Mouse (Mus musculus) liver (tissue): ENCODE measurements around the gene Neurl1b.

ENCODE experiments used
- DNase-seq: peaks from one replicate; pipeline ENCODE4 v3.0.0-alpha.2; 2020; ENCODE audit warnings: mixed read lengths

Gene Neurl1b

DNA sequence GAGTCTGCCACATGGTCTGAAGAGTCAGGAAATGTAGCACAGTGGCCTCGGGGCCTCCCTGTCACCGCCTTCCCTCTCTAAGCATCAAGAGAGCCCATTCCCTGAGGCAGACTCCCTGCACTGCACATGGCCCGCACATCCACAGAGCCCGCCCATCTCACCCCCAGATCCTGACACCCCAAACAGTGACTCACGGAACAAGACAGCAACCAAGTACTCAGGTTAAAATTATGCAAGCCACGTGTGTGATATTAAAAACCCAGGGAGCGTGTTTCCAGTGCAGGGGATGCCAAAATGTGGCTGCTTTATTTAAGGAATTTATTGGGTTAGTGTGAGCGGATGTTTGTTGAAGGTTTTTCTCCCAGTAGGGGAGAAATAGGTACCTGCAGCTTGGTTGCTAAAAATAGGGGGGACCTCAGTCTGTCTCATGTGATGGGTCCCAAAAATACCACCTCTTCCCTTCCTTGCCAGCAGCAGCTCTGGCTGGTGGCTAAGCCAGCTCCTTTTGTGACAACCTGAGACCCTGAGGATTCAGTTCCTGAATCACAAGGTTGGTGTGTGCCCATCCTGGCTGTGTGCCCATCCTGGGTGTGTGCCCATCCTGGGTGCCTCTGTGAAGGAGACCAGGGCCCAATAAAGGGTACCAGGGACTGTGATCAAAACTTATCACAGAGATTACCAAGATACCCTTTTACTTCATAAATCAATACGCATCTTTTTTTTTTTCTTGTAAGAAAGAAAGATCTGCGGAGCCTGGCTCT, 9.1 kb upstream of the Neurl1b start:
- no peak for DNase-seq

DNA sequence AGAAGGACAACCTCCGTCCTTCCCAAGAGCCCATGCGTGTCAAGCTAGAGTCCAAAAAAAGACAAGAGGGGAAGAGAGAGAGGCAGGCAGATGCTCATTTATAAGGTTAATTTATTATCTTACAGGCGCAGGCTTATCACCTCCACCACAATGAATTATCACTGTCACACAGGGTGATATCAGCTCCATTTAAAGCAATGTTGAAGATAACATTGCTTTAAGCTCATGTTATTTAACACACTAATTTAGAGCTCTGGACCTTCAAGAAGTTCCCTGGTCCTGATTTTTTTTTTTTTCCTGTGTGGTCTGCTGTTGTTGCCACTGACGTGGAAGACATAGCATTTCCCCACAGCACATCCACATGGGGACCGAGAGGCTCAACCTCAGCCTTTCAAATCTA, 1.7 kb upstream of the Neurl1b start:
- DNase-seq = no peak

DNA sequence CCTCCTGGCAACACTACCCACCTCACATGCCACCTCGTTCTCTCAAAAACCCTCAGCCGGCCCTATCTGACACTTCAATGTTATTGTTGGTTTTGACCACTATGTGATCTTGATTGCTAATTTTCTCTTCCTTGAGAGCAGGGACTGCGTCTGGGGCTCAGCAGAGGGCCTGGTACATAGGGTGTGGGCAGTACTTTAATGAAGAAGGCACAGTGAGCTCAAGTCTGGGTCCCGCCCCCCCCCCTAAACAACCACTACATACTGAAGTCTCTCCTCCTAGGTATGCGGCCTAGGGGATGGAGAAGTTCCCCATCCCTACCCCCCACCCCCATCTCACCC, 476 bp upstream of the Neurl1b start:
- no peak for DNase-seq

DNA sequence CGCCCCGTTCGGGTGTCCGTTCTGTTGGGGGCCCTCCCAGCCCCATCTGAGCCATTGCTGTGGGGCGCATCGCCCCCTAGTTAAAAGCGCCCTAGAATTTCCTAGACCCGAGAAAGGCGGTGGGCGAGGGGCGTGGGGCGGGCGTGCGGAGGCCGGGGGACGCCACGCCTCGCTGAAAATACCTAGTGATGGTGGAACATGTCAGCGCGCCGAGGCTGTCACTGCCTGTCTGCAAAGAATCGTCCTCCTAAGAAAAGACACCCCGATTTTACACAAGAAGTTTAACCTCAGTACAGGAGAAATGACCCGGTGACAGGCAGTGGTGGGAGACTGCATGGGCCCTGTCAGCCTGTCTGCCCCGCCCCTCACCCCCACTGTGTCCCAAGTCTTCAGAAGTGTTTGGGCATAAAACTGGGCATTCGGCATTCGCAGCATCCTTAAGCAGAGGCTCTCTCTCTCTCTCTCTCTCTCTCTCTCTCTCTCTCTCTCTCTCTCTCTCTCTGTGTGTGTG, 781 bp downstream of the Neurl1b start:
- DNase-seq = no peak

DNA sequence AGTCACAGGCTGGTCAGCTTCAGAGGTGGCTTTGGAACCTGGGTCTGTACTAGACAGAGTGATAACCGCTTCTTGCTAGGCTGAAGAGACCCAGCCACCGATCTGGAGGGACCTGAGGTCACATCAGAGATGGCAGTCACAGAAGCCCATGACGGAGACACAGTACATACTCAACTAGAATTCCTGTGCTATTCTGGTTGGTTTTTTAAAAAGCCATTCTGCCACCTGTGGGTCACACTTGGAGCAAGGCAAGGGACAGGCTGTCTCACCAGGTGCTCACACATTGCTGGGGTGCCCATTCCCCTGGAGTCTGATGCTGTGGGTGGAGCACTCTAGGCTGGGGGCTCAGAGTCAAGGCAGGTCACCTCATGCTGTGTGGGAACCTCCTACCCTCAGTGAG, 1.5 kb downstream of the Neurl1b start:
- DNase-seq = no peak

DNA sequence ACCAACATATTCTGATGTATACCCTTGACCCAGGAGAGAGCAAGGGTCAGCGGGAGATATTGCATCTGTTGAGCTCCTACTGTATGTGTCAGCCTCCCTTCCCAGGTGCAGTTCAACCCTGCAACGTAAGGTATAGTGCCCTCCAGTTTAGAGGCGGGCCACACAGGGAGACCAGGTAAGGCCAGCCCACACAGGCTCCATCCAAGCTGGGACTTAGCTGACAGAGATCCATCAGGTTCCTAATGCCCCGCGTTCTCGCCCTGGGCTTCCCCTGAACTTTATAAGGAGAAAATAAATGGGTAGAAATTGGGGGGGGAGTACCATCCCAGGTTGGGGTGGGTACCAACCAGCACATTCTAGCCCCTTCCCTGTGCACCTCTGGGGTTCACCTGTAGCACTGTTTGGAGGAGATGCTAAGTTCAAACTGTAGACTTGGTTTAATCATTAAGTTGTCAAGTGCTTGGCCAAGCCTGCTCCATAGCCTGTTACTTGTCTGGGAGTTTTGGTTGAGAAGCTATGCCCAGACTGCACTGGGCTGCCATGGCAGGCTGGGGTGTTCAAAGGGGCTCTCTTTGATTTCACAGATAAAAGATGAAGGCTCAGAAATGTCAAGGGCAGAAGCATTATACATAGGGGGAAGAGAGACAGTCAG, 3.3 kb downstream of the Neurl1b start:
- DNase-seq = no peak

DNA sequence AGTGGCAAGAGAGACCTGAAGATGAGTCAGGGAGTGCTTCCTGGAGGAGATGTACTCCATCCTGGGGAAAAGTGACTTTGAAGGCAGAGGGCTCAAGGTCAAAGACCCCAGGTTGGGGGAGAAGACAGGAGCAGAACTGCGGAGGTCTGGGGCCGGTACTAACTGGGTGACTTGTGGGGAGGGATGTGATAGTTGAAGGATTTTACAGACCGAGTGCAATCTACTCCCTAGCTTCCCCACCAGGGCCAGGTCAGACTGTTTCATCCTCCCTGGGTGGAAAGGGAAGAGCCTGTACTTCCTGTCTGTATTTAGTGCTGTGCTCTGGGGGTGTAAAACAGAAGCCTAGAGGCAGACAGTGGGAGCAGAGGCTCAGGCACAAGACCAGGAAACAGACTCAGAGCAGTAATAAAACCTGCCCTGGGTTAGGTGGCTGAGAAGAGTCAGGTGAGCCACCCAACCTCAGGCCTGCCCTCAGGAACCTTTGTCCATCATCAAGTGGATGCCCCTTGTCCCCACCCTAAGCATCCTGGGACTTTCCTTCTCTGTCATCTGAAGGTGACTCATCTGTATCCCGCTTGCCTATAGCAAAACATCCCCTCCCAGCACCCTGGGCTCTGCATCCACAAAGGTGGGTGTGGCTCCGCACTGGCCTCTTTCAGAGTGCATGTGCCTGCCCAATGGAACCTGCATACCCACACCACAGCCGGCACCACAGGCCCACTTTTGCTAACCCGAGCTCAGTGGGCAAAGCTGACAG, 6.0 kb downstream of the Neurl1b start:
- no peak for DNase-seq

DNA sequence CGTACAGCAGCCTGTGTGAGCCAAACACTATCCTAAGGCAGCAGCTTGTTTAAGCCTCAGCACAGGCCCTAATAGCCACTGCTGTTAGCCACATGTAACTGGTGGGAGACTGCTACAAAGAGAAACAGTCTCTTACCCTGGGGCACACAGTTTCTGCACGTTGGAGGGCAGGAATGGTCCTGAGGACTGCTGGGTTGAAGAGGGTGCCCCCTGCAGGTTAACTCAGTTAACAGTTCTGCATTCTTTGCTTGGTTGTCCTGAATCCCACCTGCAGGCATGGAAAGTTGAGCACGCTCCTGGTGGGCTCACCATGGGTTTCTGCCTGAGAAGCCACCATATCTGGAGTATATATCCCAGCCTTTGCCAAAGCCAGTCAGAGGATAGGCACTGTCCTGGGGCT, 6.9 kb downstream of the Neurl1b start:
- DNase-seq = no peak

DNA sequence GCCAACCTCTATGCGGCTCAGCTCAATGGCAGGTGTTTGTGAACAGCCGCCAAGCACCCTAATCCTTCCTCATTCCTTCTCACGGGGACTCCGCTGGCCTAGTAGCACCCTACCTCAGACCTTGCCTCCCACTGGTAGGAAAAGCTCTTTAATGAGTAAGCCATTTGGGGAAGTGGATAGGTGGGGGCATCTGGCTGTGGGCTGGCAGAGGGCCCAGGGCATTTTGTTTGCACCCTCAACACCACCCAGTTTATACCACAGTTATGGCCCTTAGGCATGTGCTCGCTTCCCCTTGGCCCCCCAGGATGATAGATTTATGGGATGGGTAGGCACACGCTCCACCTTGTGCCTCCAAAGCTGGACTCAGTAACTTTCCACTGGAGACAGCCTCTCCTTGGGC, 7.8 kb downstream of the Neurl1b start:
- no peak for DNase-seq

DNA sequence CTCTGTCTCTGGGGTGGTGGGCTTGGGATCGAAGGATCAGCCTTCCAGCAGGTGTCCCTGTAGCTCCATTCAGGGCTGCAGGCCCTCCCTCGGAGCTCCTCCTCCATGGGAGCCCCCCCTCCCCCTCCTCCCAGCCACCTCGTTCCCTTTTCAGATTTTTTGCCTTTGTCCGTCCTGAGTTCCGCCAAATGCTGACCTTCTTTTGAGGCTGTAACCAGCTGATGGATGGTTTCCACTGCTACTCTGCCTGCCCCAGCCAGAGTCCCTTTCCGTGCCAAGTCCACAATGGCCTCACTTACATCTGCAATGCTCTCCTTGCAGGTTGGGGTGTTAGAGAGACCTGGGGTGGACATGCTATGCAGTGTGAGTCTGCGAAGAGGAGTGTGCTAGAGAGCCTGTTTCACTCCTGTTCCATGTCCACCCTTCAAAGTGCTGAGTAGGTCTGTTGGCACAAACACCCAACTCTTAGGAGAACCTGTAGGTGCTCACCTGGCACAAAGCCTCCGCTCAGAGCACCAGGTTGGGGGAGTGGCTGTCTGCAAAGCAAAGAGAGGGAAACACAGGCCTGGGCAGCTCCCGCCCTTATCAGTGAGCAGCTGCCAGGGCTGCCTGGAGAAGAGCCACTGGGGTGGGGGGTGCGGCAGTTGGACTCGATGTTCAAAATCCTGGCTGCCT, 9.5 kb downstream of the Neurl1b start:
- DNase-seq = peak; percentile 43

DNA sequence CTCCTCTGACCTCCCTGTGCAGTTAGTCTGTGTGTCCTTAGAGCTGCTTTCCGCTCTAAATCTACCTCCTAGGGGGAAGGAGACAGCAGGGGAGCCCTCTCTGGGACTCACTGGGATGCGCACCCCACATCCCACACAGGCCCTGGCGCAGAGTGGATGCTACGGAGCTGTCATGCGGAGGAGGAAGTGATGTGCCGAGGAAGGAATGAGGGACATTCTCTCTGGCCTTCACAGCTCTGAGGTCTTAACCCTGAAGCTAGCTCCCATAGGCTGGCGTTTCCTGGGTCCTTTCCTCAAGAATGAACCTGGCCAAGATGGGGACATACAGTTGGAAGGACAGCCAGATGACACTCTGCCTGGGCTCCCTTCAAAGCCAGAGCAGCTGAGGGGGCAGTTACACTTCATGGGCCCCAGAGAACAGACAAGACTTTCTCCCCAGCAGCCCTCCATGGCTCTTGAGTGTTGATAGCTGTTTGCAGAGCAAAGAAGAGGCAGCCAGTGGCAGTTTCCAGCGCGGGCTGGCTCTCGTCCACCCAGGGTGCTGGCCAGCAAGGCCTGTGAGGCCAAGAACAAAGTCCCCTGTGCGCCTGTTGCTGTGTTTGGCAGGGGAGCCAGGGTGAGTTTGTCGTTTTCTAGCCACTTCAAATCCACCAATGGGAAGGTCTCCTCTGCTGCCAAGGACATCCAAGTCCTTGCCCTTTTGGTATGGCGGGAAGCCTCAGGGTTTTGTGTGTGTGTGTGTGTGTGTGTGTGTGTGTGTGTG, 10.5 kb downstream of the Neurl1b start:
- peak; percentile 18 for DNase-seq

DNA sequence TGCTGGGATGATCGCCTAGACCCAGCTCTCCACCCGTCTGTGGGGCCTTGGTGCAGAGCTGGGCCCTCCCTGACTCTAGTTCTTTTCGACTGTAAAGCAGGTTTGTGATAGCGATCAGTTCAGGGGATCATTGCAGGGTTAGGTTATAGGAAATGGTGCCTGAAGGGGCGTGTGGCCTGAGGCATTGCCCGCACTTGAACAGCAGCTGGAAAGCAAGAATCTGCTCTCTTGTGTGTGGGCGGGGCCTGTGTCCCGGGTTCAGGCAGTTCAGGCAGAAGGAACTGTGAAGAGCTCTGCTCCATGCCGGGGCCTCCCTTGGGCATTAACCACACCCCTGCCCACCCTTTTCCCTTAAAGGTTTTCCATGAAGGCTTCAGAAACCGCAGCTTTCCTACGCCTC, 18.7 kb downstream of the Neurl1b start:
- no peak for DNase-seq

DNA sequence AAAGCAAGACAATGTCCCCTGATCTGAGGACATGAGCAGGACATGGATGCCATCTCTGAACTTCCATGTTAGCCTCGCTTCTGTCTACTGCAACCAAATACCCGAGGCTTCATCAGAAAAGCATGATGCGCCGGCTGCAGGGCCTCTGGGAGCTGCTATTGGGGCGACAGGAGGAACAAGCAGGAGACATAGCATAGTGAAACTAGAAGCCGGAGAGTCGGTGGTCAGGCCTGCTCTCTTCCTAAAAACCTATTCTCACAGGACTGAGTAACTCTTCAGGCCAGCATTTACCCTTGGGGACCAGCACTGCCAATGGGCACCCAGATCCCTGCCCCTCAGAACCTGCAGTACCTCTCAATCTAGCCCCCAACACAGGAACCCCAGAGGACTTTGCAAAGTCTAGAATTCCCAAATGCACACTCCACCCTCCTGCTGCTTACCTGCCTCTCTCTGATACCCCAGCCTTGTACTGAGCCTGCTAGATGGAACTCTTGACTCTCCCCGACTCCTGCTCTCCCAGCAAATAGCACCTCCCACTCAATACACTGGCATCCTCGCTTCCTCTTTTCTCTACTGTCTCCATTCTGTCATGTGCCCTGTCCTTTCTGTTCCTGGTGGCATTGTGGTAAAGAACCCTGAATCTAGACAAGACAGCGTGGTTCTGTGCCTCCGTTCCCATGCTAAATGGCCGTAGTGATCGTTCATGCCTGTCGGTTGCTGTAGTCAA, 22.6 kb downstream of the Neurl1b start:
- DNase-seq = no peak

DNA sequence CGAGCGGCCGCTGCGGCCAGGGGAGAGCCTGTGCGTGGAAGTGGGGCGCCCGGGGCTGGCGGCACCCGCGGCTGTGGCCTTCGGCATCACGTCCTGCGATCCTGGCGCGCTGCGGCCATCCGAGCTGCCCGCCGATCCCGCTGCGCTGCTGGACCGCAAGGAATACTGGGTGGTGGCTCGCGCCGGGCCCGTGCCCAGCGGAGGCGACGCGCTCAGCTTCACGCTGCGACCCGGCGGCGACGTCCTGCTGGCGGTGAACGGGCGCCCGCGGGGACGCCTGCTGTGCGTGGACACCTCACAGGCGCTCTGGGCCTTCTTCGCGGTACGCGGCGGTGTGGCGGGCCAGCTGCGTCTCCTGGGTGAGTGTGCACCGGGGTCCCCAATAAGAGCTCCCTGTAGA, 24.4 kb downstream of the Neurl1b start:
- no peak for DNase-seq

DNA sequence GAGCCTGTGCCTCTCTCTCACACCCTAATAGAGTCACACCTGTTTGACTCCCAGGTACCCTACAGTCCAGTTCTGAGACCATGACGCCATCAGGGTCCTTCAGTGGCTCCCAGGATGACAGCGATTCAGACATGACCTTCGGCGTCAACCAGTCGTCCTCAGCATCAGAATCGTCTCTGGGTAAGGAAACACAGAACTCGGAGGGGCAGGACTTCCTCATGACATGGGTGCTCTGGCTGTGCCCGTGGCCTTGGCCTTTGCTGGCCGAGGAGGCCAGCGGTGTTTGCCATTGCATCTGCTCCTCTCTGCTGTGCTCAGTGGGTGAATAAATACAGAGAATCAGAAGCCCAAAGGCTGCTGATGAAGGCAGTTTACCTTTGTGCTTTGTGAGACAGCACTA, 26.4 kb downstream of the Neurl1b start:
- DNase-seq = no peak

DNA sequence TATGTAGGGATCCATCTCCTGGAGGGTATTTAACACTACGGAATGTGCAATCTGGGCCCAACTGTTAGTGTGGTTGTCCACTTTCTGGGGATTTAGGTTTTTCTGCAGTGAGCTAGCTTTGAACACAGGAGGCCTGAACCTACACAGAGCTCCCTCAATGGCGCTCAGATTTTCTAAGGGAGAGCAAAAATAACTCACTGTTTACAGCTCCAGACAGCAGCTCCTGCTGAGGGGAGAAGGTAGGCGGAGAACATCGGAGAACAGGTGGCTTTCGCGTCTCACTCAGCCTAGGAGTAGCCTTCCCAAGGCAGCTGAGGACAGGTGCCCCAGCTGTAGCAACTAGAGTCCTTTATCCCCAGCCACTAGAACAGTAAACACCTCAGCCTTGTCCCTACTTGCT, 27.6 kb downstream of the Neurl1b start:
- DNase-seq = no peak

DNA sequence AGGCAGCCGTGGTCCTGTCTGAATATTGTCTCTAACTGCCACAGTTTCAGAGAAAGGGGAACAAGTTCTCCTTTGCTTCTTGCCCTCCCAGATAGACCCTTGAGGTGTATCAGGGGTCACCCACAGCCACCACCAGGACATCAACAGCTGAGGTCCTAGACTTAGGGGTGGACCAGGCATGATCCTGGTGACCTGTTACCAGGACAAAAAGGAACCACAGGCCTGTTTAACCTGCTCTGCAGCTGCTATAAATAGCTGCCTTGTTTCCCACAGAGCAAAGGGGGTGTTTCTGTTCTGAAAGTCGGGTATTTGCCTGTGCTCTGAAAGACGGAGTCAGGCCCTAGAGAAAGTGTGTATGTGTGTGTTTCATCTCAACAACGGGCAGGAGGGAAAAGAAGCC, 29.2 kb downstream of the Neurl1b start:
- no peak for DNase-seq

DNA sequence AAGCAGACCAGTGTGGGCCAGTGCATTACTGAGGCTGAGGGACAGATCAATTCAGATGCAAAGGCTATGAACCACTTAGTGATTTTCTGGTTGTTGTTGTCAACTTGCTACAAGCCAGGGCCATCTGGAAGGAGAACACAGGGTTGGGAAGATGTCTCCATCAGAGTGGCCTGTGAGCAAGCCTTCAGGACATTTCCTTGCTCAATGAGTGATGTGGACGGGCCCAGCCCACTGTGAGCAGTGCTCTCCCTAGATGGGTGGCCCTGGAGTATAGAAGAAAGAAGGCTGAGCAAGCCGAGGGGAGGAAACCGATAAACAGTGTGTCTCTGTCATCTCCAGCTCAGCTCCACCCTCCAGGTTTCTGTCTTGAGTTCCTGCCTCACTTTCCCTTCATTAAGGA, 34.8 kb downstream of the Neurl1b start:
- DNase-seq = no peak

DNA sequence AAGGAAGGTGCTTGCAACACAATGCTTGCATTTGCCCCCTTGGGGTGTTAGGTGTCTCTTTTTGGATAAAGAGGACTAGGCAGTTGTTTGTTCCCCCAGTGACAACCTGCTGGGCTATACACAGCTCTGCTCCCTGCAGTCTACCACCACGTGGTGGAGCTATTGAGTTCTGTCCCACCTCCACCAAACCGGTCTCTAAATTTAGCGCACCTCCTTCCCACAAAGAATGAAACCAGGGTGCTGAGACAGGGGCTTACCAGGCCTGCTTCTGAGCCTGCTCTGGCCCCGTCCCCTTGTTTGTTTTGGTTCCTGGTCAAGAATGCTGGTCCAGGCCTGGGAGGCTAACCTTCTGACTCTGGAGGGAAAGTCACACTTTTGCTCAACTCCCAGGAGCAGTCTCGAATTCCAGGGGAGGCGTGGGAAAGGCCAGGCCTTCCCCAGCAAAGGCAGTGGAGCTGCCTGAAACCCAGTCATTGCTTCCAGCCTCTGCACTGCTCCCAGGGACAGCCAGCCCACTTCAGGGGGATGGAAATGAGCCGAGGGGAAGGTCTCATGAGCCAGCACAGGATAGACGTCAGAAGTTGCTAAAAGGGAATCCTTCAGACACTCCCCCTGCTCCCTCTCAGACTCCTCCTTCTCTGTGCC, 37.1 kb downstream of the Neurl1b start:
- peak; percentile 52 for DNase-seq

DNA sequence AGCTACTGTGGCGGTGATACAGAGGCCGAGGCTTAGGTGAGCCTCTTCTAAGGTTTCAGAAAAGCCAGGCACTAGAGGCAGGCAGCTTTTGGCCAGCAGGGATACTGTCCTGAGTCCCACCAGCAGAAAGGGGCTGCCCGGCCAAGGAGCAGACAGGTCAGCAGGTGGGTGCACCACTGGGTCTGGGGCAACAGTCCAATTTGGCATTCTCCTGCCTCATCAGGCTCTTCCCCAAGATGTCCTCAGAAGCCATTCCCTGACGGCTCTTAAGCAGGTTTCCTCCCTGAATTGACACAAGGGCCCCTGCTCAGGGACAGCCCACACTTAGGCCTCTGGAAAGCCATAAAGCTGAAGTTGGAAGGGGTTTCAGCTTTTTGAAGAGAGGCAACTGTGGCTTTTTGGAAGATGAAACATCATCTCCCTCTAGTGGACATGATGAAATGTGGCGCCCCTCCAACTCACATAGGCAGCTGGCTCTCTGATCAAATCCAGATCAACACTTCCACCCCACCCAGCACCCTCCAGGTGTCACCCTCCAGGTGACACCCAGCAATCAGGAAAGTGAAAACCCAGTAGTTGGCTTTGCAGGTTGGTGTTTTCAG, 37.8 kb downstream of the Neurl1b start:
- no peak for DNase-seq

DNA sequence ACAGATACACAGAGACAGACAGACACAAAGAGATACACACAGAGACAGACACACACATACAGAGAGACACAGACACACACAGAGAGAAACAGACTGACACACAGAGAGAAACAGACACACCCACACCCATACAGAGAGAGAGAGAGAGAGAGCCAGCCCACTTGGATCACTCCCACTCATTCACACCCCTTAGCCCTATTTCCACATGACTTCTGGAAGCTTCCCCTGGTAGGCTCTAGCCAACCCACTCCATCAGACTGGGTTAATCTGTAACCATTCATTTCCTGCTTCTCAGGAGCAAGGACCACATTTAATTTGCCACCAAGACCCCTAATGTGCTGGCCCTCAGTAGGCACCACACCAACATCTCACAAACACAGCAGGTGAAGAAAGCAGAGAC, 42.9 kb downstream of the Neurl1b start:
- DNase-seq = no peak
